Mouse (Mus musculus): ENCODE results near the gene Nt5dc3.

The Nt5dc3 gene

DNA sequence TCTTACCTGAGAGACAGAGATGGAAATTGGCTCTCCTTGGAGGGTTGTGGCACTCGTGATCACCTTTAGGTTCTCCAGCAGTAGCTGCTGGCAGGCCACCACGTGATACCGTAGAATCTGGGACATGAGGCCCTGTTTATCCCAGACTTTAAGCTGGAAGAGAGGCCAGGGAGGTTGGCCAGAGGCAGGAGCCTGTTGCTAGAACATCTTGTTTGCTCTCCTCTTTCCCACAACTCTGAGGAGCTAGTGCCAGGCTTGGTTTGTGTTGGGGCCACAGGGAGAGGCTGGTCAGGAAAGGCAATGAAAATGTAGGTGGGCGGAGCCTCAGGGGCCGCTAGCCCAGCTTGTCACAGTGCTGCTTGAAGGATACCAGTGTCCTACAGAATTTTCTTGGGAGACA is 93.8 kb downstream of the Nt5dc3 start:
- no peak for DNase-seq (ENCODE audit: low spot score)

DNA sequence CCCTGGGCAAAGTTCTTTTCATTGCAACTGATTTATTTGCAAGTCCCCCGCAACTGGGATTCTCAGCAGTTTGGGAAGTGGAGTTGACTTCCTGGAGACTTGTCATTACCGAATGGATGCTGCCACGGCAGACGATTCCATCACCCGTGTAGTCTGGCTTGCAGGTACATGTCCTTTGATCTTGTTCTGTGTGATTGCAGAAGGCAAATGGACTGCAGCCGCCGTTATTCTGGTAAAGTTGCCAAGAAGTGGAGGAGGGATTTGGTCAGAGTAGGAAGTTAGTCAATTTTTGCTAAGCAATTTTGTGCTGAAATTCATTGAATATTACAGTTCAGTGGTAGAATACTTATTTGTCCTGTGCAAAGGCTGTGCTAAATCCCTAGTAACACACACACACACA is 99.9 kb downstream of the Nt5dc3 start:
- no peak for DNase-seq (ENCODE audit: low spot score)

DNA sequence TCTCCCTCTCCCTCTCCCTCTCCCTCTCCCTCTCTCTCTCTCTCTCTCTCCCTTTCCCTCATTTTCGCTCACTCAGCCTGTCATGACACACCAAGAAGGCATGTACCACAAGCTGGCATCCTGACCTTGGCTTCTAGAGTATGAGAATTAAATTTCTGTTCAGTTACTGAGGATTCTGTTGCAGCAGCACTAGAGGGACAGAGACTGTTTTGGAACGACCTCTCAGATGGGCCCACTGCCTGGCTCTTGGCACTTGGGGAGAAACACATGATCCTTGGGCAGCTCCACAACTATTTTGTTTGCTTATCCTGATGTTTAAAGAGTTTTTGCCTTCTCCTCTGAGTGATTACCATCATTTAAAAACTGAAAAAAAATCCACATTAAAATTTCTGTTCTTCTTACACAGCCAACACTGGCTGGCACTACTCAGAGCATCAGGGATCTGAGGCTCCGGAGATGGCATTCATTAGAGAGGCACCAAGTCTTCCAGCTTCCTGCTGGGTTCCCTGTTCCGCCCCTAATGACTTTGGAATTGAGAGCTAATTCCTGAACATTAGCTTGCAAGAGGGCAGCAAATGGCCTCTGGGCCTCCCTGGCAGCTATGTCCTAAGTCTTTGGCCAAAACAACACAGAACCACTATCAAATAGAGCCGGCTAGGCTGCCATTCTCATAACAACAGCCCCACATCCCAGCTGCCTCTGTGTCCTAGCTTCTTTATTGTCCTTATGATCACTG is 101.4 kb downstream of the Nt5dc3 start:
- DNase-seq (ENCODE audit: low spot score), result no peak

DNA sequence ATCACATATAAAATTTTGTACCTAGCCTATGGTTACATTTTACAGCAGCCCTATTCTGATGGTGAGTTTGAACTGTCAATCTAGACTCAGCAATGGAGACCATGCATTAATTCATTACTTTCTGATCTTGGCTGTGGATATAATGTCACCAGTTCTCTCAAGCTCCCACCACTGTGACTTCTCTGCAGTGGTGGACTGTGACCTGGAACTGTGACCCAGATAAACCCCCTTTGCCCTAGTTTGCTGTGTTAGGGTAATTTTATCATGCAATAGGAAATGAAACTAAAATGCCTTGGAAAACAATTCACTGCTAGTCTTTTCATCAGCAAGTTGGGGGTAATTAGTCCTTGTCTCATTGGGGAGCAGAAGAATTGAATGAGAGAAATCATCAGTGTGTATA is 102.6 kb downstream of the Nt5dc3 start:
- no peak for DNase-seq (ENCODE audit: low spot score)

DNA sequence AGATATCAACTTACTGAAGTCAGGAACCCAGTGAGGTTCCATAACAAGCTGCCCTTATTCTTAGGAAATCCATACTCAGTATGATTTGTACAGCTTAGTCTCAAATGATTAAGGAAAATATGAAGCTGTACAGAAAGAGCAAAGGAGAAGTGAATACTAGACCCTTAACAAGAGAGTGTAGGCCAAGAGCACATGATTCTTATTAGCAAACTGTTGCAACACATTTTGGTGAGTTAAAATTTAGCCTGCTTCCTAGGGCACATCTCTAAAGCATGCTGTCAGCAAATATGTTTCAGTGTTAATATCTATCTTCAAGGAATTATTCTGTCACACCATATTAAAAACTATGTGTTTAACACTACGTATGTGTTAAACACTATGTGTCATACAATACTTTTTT is 107.6 kb downstream of the Nt5dc3 start:
- no peak for DNase-seq (ENCODE audit: low spot score)
